Mouse (Mus musculus) left cerebral cortex, adult 11 months (tissue): ENCODE measurements around the gene Clip4.

Source experiments
- DNase-seq: peaks from one replicate; pipeline ENCODE4 v3.0.0; 2022; ENCODE audit warnings: low spot score

Clip4 gene

DNA sequence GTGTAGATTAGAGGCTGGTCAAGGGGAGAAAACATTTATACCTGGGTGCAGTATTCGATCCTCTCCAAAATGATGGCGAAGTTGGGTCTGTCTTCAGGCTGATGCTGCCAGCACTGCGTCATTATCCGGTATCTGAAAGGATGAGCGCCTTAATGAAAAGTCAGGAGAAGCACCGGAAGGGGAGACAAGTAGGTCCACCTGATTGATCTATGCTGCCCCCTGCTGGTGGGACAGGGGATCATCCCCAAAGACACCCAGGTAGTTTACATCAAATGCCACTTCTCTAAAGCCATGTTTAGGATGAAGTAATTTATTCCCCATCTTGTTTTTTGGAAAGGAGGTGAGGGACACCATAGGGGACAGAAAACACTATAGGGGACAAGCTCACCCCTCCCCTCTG is 105.8 kb downstream of the Clip4 start:
- DNase-seq, result peak; percentile 32

DNA sequence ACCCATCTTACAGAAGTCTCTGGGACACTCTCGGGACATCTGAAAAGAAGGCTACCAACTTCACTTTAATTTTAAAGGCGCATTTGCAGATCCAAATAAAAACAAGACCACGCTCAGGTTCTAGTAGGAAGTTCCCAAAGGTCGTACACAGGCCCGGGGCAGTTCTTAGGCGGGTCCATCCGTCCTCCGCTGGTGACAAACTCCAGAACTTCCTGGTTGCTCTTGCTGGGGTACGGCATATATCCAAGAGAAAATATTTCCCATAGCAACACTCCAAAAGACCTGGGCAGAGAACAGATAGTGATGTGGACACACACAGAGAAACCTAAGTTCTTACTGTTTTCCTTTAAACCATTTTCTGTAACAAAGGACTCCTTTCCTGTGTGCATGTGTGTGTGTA is 106.5 kb downstream of the Clip4 start:
- DNase-seq, result no peak

DNA sequence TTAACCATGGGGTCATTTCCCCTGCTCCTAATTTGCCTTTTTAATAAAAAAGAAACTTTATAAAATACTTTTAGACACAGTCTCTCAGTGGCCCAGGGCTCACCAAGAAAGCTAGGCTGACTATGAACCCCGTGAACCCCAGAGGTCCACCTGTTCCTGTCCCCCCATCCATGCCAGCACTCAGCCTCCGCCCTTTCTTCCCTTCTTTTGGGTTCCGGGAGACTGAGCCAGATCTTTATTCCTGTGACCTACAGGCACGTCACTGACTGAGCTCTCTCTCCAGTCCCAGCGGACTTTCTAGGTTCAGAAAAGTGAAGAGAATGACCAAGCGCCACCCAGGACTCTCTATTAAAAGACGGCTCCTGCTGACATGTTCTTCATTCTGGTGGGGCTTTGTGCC is 107.2 kb downstream of the Clip4 start:
- no peak for DNase-seq

DNA sequence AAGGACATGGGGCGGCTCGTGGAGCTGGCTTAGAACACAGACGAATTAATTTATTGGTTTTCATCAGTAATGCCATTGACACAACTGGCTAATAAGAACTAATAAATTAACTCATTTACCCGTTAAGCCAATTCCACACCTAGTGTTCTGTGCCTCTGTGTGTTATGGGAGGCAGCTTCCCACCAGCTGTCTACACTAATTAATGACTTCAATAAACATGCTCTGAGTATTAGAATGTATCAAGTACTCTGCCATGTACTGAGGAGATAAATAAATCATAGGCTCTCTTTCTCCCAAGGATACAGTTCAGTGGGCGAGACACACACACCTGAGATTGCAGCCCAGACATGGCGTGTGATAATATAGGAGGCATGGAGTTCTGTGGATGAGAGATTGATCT is 113.1 kb downstream of the Clip4 start:
- no peak for DNase-seq

DNA sequence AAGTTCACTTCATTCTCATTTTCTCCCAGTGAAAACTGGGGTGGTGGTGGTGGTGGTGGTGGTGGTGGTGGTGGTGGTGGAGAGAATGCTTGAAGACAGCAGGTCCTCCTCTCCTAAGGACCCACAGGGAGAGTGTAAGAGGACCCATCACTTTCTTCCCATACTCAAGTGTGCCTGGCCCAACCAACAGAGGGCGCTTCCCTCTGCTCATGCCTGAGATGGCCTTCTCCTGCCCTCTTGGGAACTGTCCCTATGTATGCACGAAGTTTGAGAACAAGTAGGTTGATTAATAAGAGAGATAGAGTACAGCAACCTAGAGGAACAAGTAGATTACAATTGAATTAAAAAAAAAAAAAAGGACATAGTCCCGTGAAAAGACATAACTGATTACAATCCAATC is 140.8 kb downstream of the Clip4 start:
- DNase-seq, result no peak

DNA sequence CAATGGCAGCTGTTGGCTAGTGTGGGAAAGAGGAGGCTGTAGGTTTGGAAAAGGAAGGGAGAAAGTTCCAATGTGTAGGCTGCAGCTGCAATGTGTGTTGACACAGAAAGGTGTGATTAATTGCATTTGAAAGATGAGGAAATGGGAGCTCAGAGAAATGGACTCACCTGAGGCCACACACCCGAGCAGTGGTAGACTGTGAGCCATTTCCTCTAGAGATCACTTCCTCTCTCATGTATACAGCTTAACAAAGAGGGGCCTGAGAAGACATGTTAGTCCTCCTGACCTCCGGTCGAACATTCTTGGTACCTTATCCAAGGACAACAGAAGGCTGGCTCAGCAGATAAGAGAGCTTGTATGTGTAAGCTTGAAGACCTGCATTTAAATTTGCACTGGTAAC is 144.9 kb downstream of the Clip4 start:
- no peak for DNase-seq
